Mouse (Mus musculus) liver, embryonic 11.5 days (tissue): Measurements from ENCODE around the gene Kncn. TPM values are rescaled to one million over a fixed set of nuclear protein-coding genes. Genes with fewer than 3 reads are reported as not detected.

Experiments
- ATAC-seq: fragments of 200-750 bp; cut with Nextera tagmentation; replicated peaks from 2 replicates; pipeline ENCODE4 v1.8.0; 2017; ENCODE audit warnings: moderate number of reproducible peaks, mild to moderate bottlenecking, moderate TSS enrichment, moderate library complexity; ENCODE audit not compliant: low FRiP score
- DNase-seq: peaks from one replicate; pipeline ENCODE4 v3.0.0-alpha.2; 2017; ENCODE audit warnings: low spot score
- H3K27ac ChIP-seq: fragments of 300-500 bp; sonication (generic); 2 replicates; pipeline ENCODE4 v1.5.1; 2014; ENCODE audit warnings: mild to moderate bottlenecking, low read depth, low read length, control low read depth
- H3K27me3 ChIP-seq: fragments of 300-500 bp; sonication (generic); replicated peaks from 2 replicates; pipeline ENCODE4 v1.6.1; 2014; ENCODE audit warnings: low read length, mixed read lengths; ENCODE audit not compliant: control insufficient read depth, insufficient read depth
- H3K36me3 ChIP-seq: fragments of 300-500 bp; sonication (generic); 2 replicates; pipeline ENCODE4 v1.6.1; 2014; ENCODE audit warnings: mild to moderate bottlenecking, low read length, moderate library complexity, mixed read lengths; ENCODE audit not compliant: control insufficient read depth, insufficient read depth
- H3K4me1 ChIP-seq: fragments of 300-500 bp; sonication (generic); replicated peaks from 2 replicates; pipeline ENCODE4 v1.6.1; 2014; ENCODE audit warnings: low read length, mixed read lengths; ENCODE audit not compliant: control insufficient read depth, insufficient read depth
- H3K4me2 ChIP-seq: fragments of 300-500 bp; sonication (generic); 2 replicates; pipeline ENCODE4 v1.6.1; 2014; ENCODE audit warnings: mild to moderate bottlenecking, control low read depth, moderate library complexity
- H3K4me3 ChIP-seq: fragments of 300-500 bp; sonication (generic); 2 replicates; pipeline ENCODE4 v1.5.1; 2014; ENCODE audit warnings: low read depth, low read length, control low read depth
- H3K9ac ChIP-seq: fragments of 300-500 bp; sonication (generic); 2 replicates; pipeline ENCODE4 v1.6.1; 2014; ENCODE audit warnings: low read depth, low read length, control low read depth
- H3K9me3 ChIP-seq: fragments of 300-500 bp; sonication (generic); 2 replicates; pipeline ENCODE4 v1.6.1; 2016; ENCODE audit warnings: low read length, inconsistent platforms, mixed read lengths; ENCODE audit not compliant: control insufficient read depth
- WGBS: fragments of 180-500 bp; shearing (Covaris S2); extraction: QIAGEN DNeasy Blood & Tissue Kit; methylation state at CpG from one replicate; pipeline ENCODE4 v1.1.7; 2014; 5-methylcytosine and 5-hydroxymethylcytosine counted together
- polyA plus RNA-seq: library from polyadenylated mRNA; unstranded; fragments of >200 nt; fragmentation: Nextera tagmentation; extraction: Ambion mirVana; gene quantifications from 2 replicates; pipeline ENCODE4 v1.2.1, GENCODE M21; 2014

Gene Kncn
- polyA plus RNA-seq, 1 experiment from 2014 or later: not detected

DNA sequence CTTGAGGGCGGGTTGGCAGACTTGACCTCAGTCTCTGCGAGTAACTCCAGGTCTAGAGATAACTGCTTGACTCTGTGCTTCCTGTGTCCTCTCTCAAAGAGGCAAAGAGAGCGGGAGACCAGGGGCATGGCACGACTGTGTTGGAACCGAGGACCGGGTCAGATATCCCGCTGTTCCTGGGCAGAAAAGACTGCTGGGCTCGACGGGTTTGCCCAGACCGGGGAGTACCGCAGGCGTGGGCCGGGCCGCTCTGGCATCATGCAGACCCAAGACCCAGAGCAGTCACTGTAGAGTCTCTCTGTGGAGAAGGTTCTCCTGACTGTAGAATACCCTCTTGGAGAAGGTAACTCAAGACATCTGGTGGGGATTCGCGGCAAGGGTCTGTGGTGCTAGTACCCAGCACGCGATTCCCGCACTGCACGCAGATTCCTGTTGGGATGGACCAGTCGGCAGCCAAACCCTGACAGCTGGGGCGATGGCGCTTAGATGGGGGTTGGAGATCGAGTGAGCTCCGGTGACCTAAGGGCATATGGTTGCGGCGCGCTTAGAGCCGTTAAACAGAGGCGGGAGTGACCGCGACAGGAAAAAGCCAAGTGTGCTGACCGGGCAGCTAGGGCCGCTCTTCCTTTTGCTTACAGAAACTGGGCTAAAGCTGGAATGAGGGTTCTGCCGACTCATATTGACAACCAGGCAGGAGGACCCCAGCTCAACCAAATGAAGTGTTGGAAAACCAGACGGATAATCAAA is 51.8 kb downstream of the Kncn start:
- Histone ChIP-seq H3K9ac (no peak overlapping the region), H3K36me3 (no peaks in the 10 kb centered on the region), H3K27ac (no peak overlapping the region), H3K9me3 (no peaks in the 10 kb centered on the region), H3K4me1 (no peaks in the 10 kb centered on the region), H3K4me2 (no peak overlapping the region), H3K4me3 (no peak overlapping the region), H3K27me3 (peaks cover 100% of the 10 kb centered on the region)
- 2% methylated on average over 36 of the region's 36 CpGs for WGBS
- ATAC-seq (no peak), DNase-seq (peak; percentile 49)

DNA sequence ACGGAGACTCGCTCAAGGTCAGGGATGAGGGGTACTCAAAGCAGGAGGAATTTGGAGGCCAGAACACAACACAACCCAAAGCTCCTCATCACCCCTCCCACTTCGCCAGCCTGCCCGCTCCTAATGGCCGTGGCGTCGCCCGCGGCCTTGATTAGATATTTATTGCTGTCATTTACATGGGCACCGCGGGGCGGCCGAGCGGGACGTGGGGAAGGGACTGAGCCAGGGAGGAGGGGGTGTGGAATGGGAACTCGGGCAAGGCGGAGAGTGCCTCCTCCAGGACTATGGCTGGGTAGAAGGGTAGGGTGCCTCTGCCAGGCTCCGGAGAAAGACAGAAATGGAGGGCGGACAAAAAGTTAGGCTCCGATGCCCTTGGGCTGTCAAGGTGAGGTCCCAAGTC is 52.4 kb downstream of the Kncn start:
- no peak overlapping the region for H3K4me3 ChIP-seq
- no peaks in the 10 kb centered on the region for H3K9me3 ChIP-seq
- no peak for DNase-seq
- no peak for ATAC-seq
- 2% methylated on average over 20 of the region's 20 CpGs for WGBS
- H3K27me3 ChIP-seq: peaks cover 100% of the 10 kb centered on the region
- no peaks in the 10 kb centered on the region for H3K36me3 ChIP-seq
- no peak overlapping the region for H3K4me2 ChIP-seq
- H3K9ac ChIP-seq: no peak overlapping the region
- H3K27ac ChIP-seq: no peak overlapping the region
- H3K4me1 ChIP-seq: no peaks in the 10 kb centered on the region

- DNase-seq (no peak), ATAC-seq (no peak)
- 6% methylated on average over 19 of the region's 19 CpGs for WGBS
- Histone ChIP-seq H3K27ac (no peak overlapping the region), H3K4me2 (no peak overlapping the region), H3K4me3 (no peak overlapping the region), H3K36me3 (no peaks in the 10 kb centered on the region), H3K4me1 (no peaks in the 10 kb centered on the region), H3K9me3 (no peaks in the 10 kb centered on the region), H3K9ac (no peak overlapping the region), H3K27me3 (peaks cover 100% of the 10 kb centered on the region)
These were observed 53.1 kb downstream of the Kncn start for GRCm38 (mm10) chr4:115937061-115937976.

DNA sequence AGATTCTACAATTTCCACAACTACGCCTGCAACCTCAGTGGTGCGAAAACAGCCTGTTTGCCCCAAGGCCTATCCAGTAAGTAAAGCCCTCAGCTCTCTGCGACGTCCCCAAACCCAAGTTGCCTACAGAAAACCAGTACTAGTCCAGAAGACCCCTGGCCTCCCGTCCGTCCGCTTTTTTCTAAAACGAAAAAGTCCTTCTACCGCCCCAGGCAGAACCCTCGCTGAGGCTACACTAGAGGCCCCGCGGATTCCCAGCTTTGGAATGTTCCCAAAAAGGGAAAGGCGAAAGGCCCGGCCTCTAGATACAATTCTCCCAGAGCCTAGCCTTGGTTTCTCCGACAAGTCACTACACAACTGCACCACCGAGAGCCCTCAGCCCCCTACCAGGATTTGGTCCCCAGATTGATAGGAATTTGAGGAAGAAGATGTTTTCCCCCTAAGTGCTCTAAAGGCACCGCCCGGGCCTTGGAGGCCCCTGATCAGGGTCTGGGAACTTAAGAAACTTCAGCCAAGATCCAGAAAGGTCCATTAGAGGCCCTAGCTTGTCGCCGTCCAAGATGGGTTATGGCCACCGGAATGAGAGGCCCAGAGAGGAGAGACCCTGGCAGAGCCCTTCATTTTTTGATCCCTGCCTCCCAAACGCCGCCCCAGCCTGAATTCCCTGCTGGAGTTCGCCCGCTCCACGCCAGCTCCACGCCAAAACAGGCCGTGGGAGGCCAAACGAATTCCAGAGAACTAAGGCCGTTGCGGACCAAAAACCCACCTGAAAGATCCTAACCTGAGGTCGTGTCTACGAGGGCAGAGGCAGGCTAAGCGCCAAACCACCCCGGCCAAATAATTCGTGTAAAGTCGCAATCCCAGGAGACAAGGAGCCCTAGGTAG is 54.3 kb downstream of the Kncn start:
- H3K9ac ChIP-seq: no peak overlapping the region
- no peaks in the 10 kb centered on the region for H3K36me3 ChIP-seq
- DNase-seq (peak; percentile 64), ATAC-seq (no peak)
- no peak overlapping the region for H3K4me3 ChIP-seq
- no peak overlapping the region for H3K4me2 ChIP-seq
- peaks cover 100% of the 10 kb centered on the region for H3K27me3 ChIP-seq
- 3% methylated on average over 37 of the region's 37 CpGs for WGBS
- H3K4me1 ChIP-seq: no peaks in the 10 kb centered on the region
- H3K9me3 ChIP-seq: no peaks in the 10 kb centered on the region
- H3K27ac ChIP-seq: no peak overlapping the region

Other genes starting within 250 kb of the Kncn start
- gene Cyp4b1, start 236.7 kb upstream of the Kncn start, polyA plus RNA-seq: 0.71 TPM in 2 replicates
- 34.9 and 38.7 TPM in 2 replicates for gene Efcab14, start 146.7 kb upstream of the Kncn start, polyA plus RNA-seq
- gene Tex38, start 103.4 kb upstream of the Kncn start, polyA plus RNA-seq: 0.22 TPM in 1 of 2 replicates, not detected in the other
- gene Atpaf1, start 99.6 kb upstream of the Kncn start, polyA plus RNA-seq: 42.1 and 48.7 TPM in 2 replicates
- 9.7 and 9.8 TPM in 2 replicates for gene Mob3c, start 56.3 kb upstream of the Kncn start, polyA plus RNA-seq
- gene Mknk1, start 45.2 kb upstream of the Kncn start, polyA plus RNA-seq: 43.8 and 46.9 TPM in 2 replicates
- not detected in 2 replicates for gene 6430628N08Rik, start 6.3 kb downstream of the Kncn start, polyA plus RNA-seq
- gene Dmbx1, start 55.5 kb downstream of the Kncn start, polyA plus RNA-seq: not detected in 2 replicates
- 3.9 and 4.7 TPM in 2 replicates for gene Faah, start 133.5 kb downstream of the Kncn start, polyA plus RNA-seq
- gene Nsun4, start 169.5 kb downstream of the Kncn start, polyA plus RNA-seq: 17.8 and 19.5 TPM in 2 replicates
- gene Uqcrh, start 190.7 kb downstream of the Kncn start, polyA plus RNA-seq: 483 and 529 TPM in 2 replicates
- gene Lrrc41, start 190.9 kb downstream of the Kncn start, polyA plus RNA-seq: 67.6 and 70.8 TPM in 2 replicates
- 59.4 and 61.7 TPM in 2 replicates for gene Rad54l, start 239.3 kb downstream of the Kncn start, polyA plus RNA-seq
- 32.8 and 37.7 TPM in 2 replicates for gene Pomgnt1, start 239.4 kb downstream of the Kncn start, polyA plus RNA-seq